Mouse (Mus musculus) hematopoietic stem cell, adult 5-6 weeks (primary cell): ENCODE results near the gene Pacsin2. TPM values are rescaled to one million over a fixed set of nuclear protein-coding genes. Genes with fewer than 3 reads are reported as not detected.

ENCODE experiments used
- ATAC-seq, 2 experiments: fragments of 125-278 bp in 1 of 2; replicated peaks in 1 of 2; 2 replicates each; pipeline ENCODE4 v1.8.0; 2016 to 2017; ENCODE audit warnings: inconsistent platforms in 2 of 2, mild to moderate bottlenecking in 2 of 2, moderate number of reproducible peaks in 2 of 2, low read depth in 1 of 2, moderate TSS enrichment in 1 of 2; ENCODE audit not compliant: low FRiP score in 2 of 2, poor library complexity in 2 of 2, severe bottlenecking in 2 of 2, insufficient read depth in 1 of 2, low TSS enrichment in 1 of 2
- total RNA-seq: library from RNA; stranded (forward); fragments of 172-1452, 232-1000 nt; gene quantifications from 2 replicates; pipeline ENCODE4 v1.2.3, GENCODE M21; 2017

The Pacsin2 gene
- total RNA-seq, 1 experiment from 2014 or later = 83.5 TPM

DNA sequence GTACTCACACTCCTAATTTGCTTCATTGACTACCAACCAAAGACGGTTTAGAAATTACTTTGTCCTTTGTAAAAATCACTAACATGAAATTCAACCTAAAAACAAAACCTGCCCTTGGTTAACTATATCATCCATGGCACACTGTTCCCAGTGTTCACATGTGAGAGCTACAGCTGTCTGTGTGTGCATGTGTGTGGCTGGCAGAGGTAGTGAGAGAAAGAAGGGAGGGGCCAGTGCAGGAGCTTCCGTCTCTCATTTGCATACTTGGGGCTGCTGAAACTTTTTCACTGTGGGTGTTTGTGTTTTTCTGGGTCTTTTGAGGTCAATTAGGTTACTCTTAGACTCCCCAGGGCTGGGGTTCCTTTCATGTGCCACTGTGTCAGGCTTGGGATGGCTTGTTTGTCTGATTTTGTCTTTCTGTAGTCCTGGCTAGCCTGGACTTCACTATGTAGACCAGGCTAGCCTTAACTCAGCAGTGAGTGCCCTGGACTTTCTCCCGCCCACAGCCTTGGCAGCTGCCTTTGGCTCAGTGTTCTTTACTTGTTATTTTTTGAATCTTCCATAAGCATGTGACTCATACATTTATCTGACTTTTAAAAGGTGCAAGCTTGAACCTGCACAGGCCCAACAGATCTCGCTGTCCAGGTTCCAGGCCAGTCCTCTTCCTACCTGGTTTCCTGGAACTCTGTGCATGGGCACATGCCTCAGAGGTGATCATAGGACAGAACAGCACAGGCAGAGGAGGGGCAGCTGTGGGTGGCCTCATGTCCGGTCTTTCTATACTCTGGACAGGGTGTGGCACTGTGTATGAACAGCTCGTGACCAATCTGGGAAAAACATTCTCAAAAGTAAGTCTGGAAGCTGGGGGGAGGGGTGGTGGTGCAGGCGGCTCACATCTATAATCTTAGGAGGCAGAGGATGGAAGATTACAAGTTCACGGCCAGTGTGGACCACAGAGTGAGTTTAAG, 126.2 kb downstream of the Pacsin2 start:
- ATAC-seq = no peak

- no peak for ATAC-seq
These were observed 132.0 kb downstream of the Pacsin2 start for GRCm38 (mm10) chr15:83332373-83332772.

GRCm38 (mm10) chr15:83328952-83329351, 135.5 kb downstream of the Pacsin2 start:
- no peak for ATAC-seq

Other genes starting within 250 kb of the Pacsin2 start
- gene A4galt, start 212.8 kb downstream of the Pacsin2 start, total RNA-seq = not detected in 2 replicates
- gene Arfgap3, start 114.4 kb downstream of the Pacsin2 start, total RNA-seq = 13.0 and 18.4 TPM in 2 replicates
- 6.4 and 8.2 TPM in 2 replicates for gene Ttll1, start 46.3 kb upstream of the Pacsin2 start, total RNA-seq
- not detected in 2 replicates for gene Bik, start 62.3 kb upstream of the Pacsin2 start, total RNA-seq
- gene Tspo, start 99.0 kb upstream of the Pacsin2 start, total RNA-seq = 19.0 and 49.2 TPM in 2 replicates
- gene Mcat, start 99.2 kb upstream of the Pacsin2 start, total RNA-seq = 12.4 and 12.7 TPM in 2 replicates
- 8.4 and 19.1 TPM in 2 replicates for gene Ttll12, start 130.6 kb upstream of the Pacsin2 start, total RNA-seq